Mouse (Mus musculus) adrenal gland, adult 2 months (tissue): Measurements from ENCODE around the gene Amigo3. TPM values are rescaled to one million over a fixed set of nuclear protein-coding genes. Genes with fewer than 3 reads are reported as not detected.
A peak's percentile ranks its signal among the peaks of the same experiment; 100 is the strongest.

Experiments
- DNase-seq: peaks from one replicate; pipeline ENCODE4 v3.0.0; 2021
- microRNA-seq, 2 experiments: library from miRNA; unstranded; fragments of <30 nt; microRNA quantifications; one replicate each; pipeline ENCODE4 v1.2.0; 2021
- polyA plus RNA-seq: library from polyadenylated mRNA; depleted of rRNA; stranded (reverse); fragments of >200 nt; gene quantifications from 2 replicates; pipeline ENCODE4 v1.2.3, GENCODE M21; 2012; rRNA removed
- total RNA-seq, 2 experiments: library from RNA; stranded (reverse); gene quantifications; 2 replicates each; pipeline ENCODE4 v1.2.3; 2021

Amigo3 gene
- total and polyA plus RNA-seq, 3 experiments = 4.4 to 6.6 (median 4.5) TPM

GRCm38 (mm10) chr9:108083561-108083960, 30.6 kb downstream of the Amigo3 start:
- DNase-seq = no peak

GRCm38 (mm10) chr9:108085261-108085660, 32.3 kb downstream of the Amigo3 start:
- no peak for DNase-seq

GRCm38 (mm10) chr9:108090611-108091120, 37.7 kb downstream of the Amigo3 start:
- no peak for DNase-seq

GRCm38 (mm10) chr9:108093586-108093985, 40.6 kb downstream of the Amigo3 start:
- no peak for DNase-seq

GRCm38 (mm10) chr9:108094184-108094941, 41.4 kb downstream of the Amigo3 start, which contains the start of gene Apeh:
Apeh (minus strand) TSS chr9:108094606.
- DNase-seq = peak; percentile 98

GRCm38 (mm10) chr9:108094998-108095411, 42.0 kb downstream of the Amigo3 start:
- DNase-seq = peak; percentile 61

GRCm38 (mm10) chr9:108095518-108095917, 42.6 kb downstream of the Amigo3 start:
- DNase-seq = peak; percentile 62

GRCm38 (mm10) chr9:108095949-108096712, 43.2 kb downstream of the Amigo3 start:
- no peak for DNase-seq

- no peak for DNase-seq
Measured at GRCm38 (mm10) chr9:108099619-108100018, 46.7 kb downstream of the Amigo3 start.

- no peak for DNase-seq
Measured at GRCm38 (mm10) chr9:108104766-108105548, 52.0 kb downstream of the Amigo3 start.

Small RNA genes within 50 kb of the gene (microRNA-seq; reads per million reads assigned to microRNA genes)
- gene Gm47303 = 0 reads per million in 2 experiments
- gene Mir7088 = 0 reads per million in 2 experiments

Other genes starting within 250 kb of the Amigo3 start
- gene Rbm6, start 179.9 kb upstream of the Amigo3 start, total RNA-seq = 10 to 100 TPM; 40.3 to 47.8 TPM
- 11.8 and 15.3 TPM in 2 replicates for gene Rbm6, start 179.9 kb upstream of the Amigo3 start, polyA plus RNA-seq
- 10 to 100 TPM; 19.2 to 20.5 TPM for gene Mon1a, start 165.0 kb upstream of the Amigo3 start, total RNA-seq
- gene Mon1a, start 165.0 kb upstream of the Amigo3 start, polyA plus RNA-seq = 41.3 and 42.9 TPM in 2 replicates
- gene Mst1r, start 146.3 kb upstream of the Amigo3 start, total RNA-seq = 1 to 10 TPM; 7.4 to 8.1 TPM
- gene Mst1r, start 146.3 kb upstream of the Amigo3 start, polyA plus RNA-seq = 34.0 and 41.0 TPM in 2 replicates
- gene Actl11, start 124.7 kb upstream of the Amigo3 start, total RNA-seq = not detected
- gene Actl11, start 124.7 kb upstream of the Amigo3 start, polyA plus RNA-seq = not detected in 2 replicates
- gene Camkv, start 117.5 kb upstream of the Amigo3 start, total RNA-seq = 1 to 10 TPM; 2.9 to 5.2 TPM
- gene Camkv, start 117.5 kb upstream of the Amigo3 start, polyA plus RNA-seq = 7.8 and 9.5 TPM in 2 replicates
- 1 to 10 TPM; 2.1 to 2.5 TPM for gene Traip, start 103.0 kb upstream of the Amigo3 start, total RNA-seq
- gene Traip, start 103.0 kb upstream of the Amigo3 start, polyA plus RNA-seq = 0.61 and 0.72 TPM in 2 replicates
- 10 to 100 TPM; 10.6 to 22.1 TPM for gene Uba7, start 77.7 kb upstream of the Amigo3 start, total RNA-seq
- 35.4 and 39.9 TPM in 2 replicates for gene Uba7, start 77.7 kb upstream of the Amigo3 start, polyA plus RNA-seq
- gene Gm20661, start 70.1 kb upstream of the Amigo3 start, total RNA-seq = under 1 TPM in 1 of 2 experiments, not detected in 1; 0.38 TPM
- gene Gm20661, start 70.1 kb upstream of the Amigo3 start, polyA plus RNA-seq = 0.12 and 0.20 TPM in 2 replicates
- gene Inka1, start 67.3 kb upstream of the Amigo3 start, total RNA-seq = 1 to 10 TPM; 2.4 to 7.8 TPM
- 11.6 and 19.0 TPM in 2 replicates for gene Inka1, start 67.3 kb upstream of the Amigo3 start, polyA plus RNA-seq
- under 1 TPM; 0.63 to 0.66 TPM for gene Cdhr4, start 60.7 kb upstream of the Amigo3 start, total RNA-seq
- 1.5 and 2.8 TPM in 2 replicates for gene Cdhr4, start 60.7 kb upstream of the Amigo3 start, polyA plus RNA-seq
- under 1 TPM in 1 of 2 experiments, not detected in 1; 0.20 TPM for gene Gm20662, start 56.8 kb upstream of the Amigo3 start, total RNA-seq
- gene Gm20662, start 56.8 kb upstream of the Amigo3 start, polyA plus RNA-seq = 0.62 and 1.3 TPM in 2 replicates
- gene Ip6k1, start 50.7 kb upstream of the Amigo3 start, total RNA-seq = 100 to 1,000 TPM; 115 to 139 TPM
- gene Ip6k1, start 50.7 kb upstream of the Amigo3 start, polyA plus RNA-seq = 217 and 231 TPM in 2 replicates
- gene Gmppb, start 3.9 kb upstream of the Amigo3 start, total RNA-seq = 10 to 100 TPM; 17.8 to 32.4 TPM
- gene Gmppb, start 3.9 kb upstream of the Amigo3 start, polyA plus RNA-seq = 8.6 and 10.7 TPM in 2 replicates
- under 1 TPM; 0.17 to 0.86 TPM for gene Mst1, start 27.3 kb downstream of the Amigo3 start, total RNA-seq
- gene Mst1, start 27.3 kb downstream of the Amigo3 start, polyA plus RNA-seq = 0.23 and 0.44 TPM in 2 replicates
- gene Rnf123, start 30.2 kb downstream of the Amigo3 start, total RNA-seq = 10 to 100 TPM; 65.5 to 66.0 TPM
- gene Rnf123, start 30.2 kb downstream of the Amigo3 start, polyA plus RNA-seq = 88.9 and 93.6 TPM in 2 replicates
- gene Apeh, start 41.4 kb downstream of the Amigo3 start, total RNA-seq = 10 to 100 TPM; 90.2 to 91.6 TPM
- 96.2 and 121 TPM in 2 replicates for gene Apeh, start 41.4 kb downstream of the Amigo3 start, polyA plus RNA-seq
- gene Bsn, start 137.2 kb downstream of the Amigo3 start, total RNA-seq = 1 to 10 TPM; 5.0 to 5.2 TPM
- 4.1 and 4.3 TPM in 2 replicates for gene Bsn, start 137.2 kb downstream of the Amigo3 start, polyA plus RNA-seq
- 100 to 1,000 TPM; 143 to 148 TPM for gene Dag1, start 210.8 kb downstream of the Amigo3 start, total RNA-seq
- 59.3 and 86.5 TPM in 2 replicates for gene Dag1, start 210.8 kb downstream of the Amigo3 start, polyA plus RNA-seq
- gene Nicn1, start 237.3 kb downstream of the Amigo3 start, total RNA-seq = 10 to 100 TPM; 17.5 to 24.9 TPM
- 16.6 and 18.8 TPM in 2 replicates for gene Nicn1, start 237.3 kb downstream of the Amigo3 start, polyA plus RNA-seq
- 1 to 10 TPM; 3.3 to 5.5 TPM for gene Amt, start 243.7 kb downstream of the Amigo3 start, total RNA-seq
- gene Amt, start 243.7 kb downstream of the Amigo3 start, polyA plus RNA-seq = 2.2 and 2.6 TPM in 2 replicates